Mouse (Mus musculus) B cell, adult 2 months (primary cell): ENCODE data around the gene Olfr767.
"Not testable (repeated sequence)": the region's sequence is repeated elsewhere in the genome, so short reads cannot be mapped to it uniquely, and the experiment has no call there.

Source experiments
- DNase-seq, 2 experiments: peaks; one replicate each; pipeline ENCODE4 v3.0.0; 2022

The Olfr767 gene

DNA sequence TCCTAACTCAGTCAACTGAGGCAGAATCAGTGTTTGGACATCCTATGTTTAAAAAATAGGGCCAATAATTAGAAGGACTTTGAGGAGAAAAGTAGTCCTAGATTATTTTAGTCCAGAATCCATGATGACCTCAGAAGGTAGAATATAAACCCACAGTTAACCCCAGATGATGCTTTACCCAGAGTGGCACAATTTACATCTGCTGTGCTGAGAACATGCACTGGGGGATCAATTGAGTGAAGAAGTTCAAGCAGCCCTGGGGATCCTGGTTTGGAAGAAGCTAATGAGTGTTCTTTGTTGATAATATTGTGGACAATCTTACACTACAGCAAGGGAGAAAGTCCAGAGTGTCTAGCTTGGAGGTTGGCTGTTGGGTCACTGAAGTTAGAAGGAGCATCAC is at the start of gene Olfr767:
Gene Olfr767 (minus strand): TSS at position 101 of the 400 bp plus-strand sequence.
- not testable (repeated sequence) for DNase-seq

DNA sequence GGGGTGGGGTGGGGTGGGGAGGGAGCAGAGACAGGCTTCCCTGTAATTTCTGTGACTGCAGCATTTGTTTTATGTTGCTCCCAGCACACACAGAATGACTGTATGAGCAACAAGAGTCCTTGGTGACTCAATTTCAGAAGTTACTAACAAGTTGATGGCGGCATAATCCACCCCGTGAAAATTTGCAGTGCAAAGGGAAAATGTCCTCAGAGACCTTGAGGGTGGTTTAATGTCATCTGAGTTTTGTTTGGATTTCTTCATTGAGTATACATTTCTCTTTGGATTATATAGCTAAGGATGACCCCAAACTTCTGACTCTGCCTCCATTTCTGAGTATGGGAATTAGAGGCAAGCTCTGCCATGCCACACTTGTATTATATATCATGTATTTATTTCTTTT is 35.1 kb upstream of the Olfr767 start, which contains the start of gene Olfr769:
Gene Olfr769 (minus strand): TSS at position 101 of the 400 bp plus-strand sequence.
- no peak for DNase-seq

DNA sequence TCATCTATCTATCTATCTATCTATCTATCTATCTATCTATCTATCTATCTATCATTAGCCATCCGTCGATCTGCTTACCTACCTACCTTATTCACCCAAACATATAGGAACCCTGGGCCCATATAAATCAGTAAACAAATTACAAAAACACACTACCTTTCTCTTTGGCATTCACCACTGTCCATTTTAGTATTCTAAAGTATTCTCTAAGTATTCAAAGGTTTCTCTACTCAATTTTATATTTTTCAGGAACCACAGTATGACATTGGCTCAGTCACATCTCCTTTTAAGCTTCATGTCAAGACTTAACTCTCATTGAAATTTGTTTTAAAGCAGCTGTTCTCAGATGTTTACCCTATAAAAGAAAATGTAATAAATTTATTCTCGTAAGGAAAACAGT is 32.4 kb upstream of the Olfr767 start:
- DNase-seq: no peak

DNA sequence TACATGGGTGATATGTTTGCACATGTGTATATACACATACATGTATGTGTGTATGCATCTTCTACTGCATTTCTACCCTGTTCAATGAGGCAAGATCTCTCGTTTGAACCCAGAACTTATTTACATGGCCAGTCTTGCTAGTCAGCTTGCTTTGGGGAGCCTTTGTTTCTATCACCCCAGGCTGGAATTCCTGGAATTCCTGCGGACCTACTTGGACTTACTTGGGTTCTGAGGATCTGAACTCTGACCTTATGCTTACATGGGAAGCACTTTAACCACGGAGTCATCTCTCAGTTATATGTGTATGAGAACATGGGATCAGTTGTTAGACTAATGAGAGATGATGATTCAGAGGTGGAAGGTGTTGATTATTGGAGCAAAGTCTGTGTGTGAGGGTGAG is 18.5 kb upstream of the Olfr767 start:
- no peak for DNase-seq

DNA sequence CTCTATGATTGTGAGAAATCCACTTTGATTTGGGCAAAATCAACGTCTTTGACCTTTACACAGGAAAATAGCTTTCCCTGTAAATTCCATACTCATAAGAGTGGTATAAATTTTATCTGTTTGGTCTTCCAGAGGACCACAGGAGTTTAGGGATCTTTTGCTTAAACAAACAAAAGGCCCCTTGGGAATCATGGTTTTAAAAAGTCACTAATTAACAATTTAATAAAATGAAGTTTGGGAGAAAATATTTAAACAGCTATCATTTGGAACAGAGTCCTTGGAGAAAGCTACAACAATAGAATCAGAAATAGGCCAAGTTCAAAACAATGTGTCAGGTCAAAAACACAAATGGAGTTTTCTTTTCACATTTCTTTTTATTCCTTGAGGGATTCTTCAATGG is 16.6 kb upstream of the Olfr767 start, which contains the start of gene Olfr768:
Gene Olfr768 (minus strand): TSS at position 101 of the 400 bp plus-strand sequence.
- DNase-seq: no peak

DNA sequence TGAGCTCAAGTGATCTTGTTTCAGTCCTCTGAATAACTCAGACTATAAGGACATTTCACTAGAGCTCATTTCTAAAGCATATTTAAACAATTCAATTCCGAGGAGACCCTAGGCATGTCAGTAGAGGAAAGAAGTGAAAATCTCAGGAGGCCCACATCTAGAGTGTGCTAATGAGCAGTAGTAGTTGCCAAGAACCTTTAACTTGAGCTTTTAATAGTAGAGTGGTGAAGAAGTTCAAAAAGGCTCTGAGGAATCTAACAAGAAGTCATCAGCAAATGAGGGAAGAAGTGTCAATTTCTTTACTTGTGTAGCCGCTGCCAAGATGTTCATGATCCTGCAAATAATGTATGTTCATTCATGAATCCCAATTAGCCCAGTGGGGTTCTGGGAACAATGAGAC is 13.8 kb downstream of the Olfr767 start, which contains the start of gene Olfr766-ps1:
Gene Olfr766-ps1 (minus strand): TSS at position 101 of the 400 bp plus-strand sequence.
- DNase-seq: no peak

DNA sequence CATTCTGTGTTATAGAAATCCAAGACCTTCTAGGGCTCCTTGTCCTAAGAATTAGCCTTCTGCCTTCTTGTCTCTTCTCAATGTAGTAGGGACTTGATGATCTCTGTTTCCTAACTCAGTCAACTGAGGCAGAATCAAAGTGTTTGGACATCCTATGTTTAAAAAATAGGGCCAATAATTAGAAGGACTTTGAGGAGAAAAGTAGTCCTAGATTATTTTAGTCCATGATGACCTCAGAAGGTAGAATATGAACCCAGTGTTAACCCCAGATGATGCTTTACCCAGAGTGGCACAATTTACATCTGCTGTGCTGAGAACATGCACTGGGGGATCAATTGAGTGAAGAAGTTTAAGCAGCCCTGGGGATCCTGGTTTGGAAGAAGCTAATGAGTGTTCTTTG is 32.8 kb downstream of the Olfr767 start, which contains the start of gene Olfr765:
Gene Olfr765 (minus strand): TSS at position 101 of the 400 bp plus-strand sequence.
- DNase-seq: not testable (repeated sequence)

DNA sequence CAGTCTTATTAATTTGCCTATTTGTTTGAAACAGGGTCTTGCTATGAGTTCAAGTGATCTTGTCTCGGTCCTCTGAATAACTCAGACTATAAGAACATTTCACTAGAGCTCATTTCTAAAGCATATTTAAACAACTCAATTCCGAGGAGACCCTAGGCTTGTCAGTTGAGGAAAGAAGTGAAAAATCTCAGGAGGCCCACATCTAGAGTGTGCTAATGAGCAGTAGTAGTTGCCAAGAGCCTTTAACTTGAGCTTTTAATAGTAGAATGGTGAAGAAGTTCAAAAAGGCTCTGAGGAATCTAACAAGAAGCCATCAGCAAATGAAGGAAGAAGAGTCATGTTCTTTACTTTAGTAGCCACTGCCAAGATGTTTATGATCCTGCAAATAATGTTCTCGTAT is 42.9 kb downstream of the Olfr767 start, which contains the start of gene Olfr764-ps1:
Gene Olfr764-ps1 (minus strand): TSS at position 101 of the 400 bp plus-strand sequence.
- no peak for DNase-seq

DNA sequence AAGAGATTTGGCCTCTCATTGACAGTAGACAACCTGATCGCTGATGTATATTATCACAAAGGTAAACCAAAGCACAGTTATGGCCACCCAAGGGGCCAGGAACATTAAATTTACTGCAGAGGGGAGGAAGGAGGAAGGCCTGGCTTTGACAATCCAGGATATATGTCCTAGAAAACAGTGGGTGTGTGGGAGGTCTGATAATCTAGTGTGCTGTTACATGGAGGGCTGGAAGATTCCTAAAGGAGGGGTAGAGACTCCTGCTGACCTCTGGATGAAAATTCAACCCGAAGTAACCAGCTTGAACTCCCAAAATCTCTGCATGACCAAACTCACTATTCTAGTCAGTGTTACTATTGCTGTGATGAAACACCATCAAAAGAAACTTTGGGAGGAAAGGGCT is 54.4 kb downstream of the Olfr767 start:
- no peak for DNase-seq

DNA sequence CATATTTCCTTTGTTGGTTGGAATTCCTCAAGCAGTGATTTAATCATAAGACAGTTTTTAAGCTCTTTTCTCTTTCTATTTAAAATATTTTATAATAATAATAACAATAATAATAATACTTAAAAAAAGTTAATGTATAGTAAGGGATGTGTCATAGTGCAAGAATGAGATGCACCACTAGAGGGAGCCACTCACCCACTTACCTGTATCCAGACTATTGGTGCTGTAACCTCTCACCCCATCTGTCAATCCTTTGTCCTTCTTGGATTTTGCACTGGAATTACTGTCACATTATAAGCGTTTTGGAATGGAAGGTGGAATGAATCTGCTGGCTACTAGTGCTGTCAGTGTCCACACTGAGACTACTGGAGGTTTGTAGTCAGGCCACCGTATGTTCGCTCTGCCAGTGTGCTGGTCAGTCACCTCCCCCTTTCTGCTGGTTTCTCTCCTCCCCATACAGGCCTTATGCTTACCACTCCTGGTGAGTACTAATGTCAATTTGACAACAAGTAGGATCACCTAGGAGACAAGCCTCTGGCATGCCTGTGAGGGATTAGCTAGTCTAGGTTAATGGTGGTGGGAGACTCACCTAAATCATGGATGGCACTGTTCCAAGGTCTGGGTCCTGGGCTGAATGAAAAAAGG is 56.6 kb downstream of the Olfr767 start:
- DNase-seq: peak; percentile 37 to 54
